1 mouse cellular context compared by ENCODE assay signal in the genomic region with DNA sequence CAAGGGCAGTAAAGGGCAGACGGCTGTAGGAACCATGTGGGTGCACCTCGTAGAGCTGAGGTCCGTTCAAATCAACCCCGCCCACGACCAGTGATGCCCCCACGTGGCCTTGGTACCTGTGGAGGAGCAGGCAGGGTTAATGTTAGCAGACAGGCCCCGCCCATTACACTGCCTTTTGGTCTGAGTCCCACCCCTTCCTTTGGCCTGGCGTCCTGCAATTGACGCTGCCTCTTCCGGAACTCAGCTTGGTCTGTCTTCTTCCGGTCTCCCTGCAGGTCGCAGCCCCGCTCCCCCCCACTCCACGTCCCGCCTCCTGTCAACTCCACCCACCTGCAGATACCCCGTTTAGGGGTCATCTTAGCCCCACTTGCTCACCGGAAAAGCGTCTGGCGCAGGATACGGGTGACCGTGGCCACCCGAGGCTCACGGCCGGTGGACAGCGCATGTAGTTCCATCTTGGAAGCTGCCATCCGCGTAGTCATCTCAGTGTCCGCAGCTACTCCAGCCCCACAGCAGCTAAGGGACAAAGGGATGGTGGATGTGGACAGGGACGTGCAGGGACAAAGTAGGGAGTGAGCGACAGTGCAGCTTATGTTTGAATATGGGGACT.
A peak's percentile ranks its signal among the peaks of the same experiment; 100 is the strongest.
TF ChIP-seq lines count a peak whose summit lies in the region.

No protein-coding gene starts in this region.

TF ChIP-seq in MEL, 35 proteins besides CTCF, POLR2A, EP300 and RAD21:
- TF ChIP-seq CHD2 (IDR thresholded peaks at IDR 0.05; ENCODE audit: low read length): no peak
- TF ChIP-seq SIN3A (IDR thresholded peaks at IDR 0.05; ENCODE audit: low read length): peak; percentile 13; the same call in 1 of the 2 replicates
- no peak for TF ChIP-seq UBTF (IDR thresholded peaks at IDR 0.05; ENCODE audit: borderline replicate concordance, insufficient read depth, low read depth, low read length)
- TF ChIP-seq POLR2AphosphoS5 (IDR thresholded peaks at IDR 0.05; ENCODE audit: borderline replicate concordance, low read depth, low read length): no peak
- TF ChIP-seq ZKSCAN1 (IDR thresholded peaks at IDR 0.05; ENCODE audit: low read depth, low read length): no peak
- no peak for TF ChIP-seq ZC3H11A (IDR thresholded peaks at IDR 0.05; ENCODE audit: low read depth, low read length)
- peak; percentile 92 for TF ChIP-seq ELF1 (IDR thresholded peaks at IDR 0.05; ENCODE audit: low read depth, low read length)
- peak; percentile 46; the same call in 1 of the 2 replicates for TF ChIP-seq ETS1 (IDR thresholded peaks at IDR 0.05; ENCODE audit: low read depth, low read length)
- no peak for TF ChIP-seq CHD1 (IDR thresholded peaks at IDR 0.05; ENCODE audit: low read depth, low read length)
- TF ChIP-seq HCFC1 (IDR thresholded peaks at IDR 0.05; ENCODE audit: low read depth, low read length): peak; percentile 81
- TF ChIP-seq MYC (IDR thresholded peaks at IDR 0.05; ENCODE audit: low read depth, low read length): peak; percentile 97
- peak; percentile 77 for TF ChIP-seq TBP (IDR thresholded peaks at IDR 0.05; ENCODE audit: low read depth, low read length)
- TF ChIP-seq MAX (IDR thresholded peaks at IDR 0.05; ENCODE audit: low read length): peak; percentile 94
- no peak for TF ChIP-seq SMC3 (IDR thresholded peaks at IDR 0.05; ENCODE audit: low read depth, low read length)
- TF ChIP-seq POLR2AphosphoS2 (IDR thresholded peaks at IDR 0.05; ENCODE audit: low read length): 0 out of 2 replicates have a peak, but pooled peaks have one; percentile 18
- peak; percentile 59 for TF ChIP-seq TCF12 (IDR thresholded peaks at IDR 0.05; ENCODE audit: low read depth, low read length)
- peak; percentile 63 for TF ChIP-seq NELFE (IDR thresholded peaks at IDR 0.05; ENCODE audit: low read depth, low read length)
- TF ChIP-seq E2F4 (IDR thresholded peaks at IDR 0.05; ENCODE audit: borderline replicate concordance, low read depth, low read length): no peak
- TF ChIP-seq MAZ (IDR thresholded peaks at IDR 0.05; ENCODE audit: low read depth, low read length): no peak
- TF ChIP-seq MYB (IDR thresholded peaks at IDR 0.05; ENCODE audit: low read depth, low read length): no peak
- no peak for TF ChIP-seq MAFK (IDR thresholded peaks at IDR 0.05; ENCODE audit: borderline replicate concordance, low read depth, low read length)
- TF ChIP-seq MXI1 (IDR thresholded peaks at IDR 0.05; ENCODE audit: low read depth, low read length): peak; percentile 85
- no peak; the same call in 1 of the 2 replicates for TF ChIP-seq ZMIZ1 (IDR thresholded peaks at IDR 0.05; ENCODE audit: low read depth, low read length)
- no peak for TF ChIP-seq GATA1 (IDR thresholded peaks at IDR 0.05; ENCODE audit: low read depth, low read length)
- no peak for TF ChIP-seq RCOR1 (IDR thresholded peaks at IDR 0.05; ENCODE audit: low read depth, low read length)
- no peak for TF ChIP-seq BHLHE40 (IDR thresholded peaks at IDR 0.05; ENCODE audit: borderline replicate concordance, low read depth, low read length)
- peak; percentile 77 for TF ChIP-seq USF1 (IDR thresholded peaks at IDR 0.05; ENCODE audit: low read depth, low read length)
- TF ChIP-seq JUND (IDR thresholded peaks at IDR 0.05; ENCODE audit: low read depth, low read length): no peak
- no peak for TF ChIP-seq TAL1 (IDR thresholded peaks at IDR 0.05; ENCODE audit: low read length)
- no peak for TF ChIP-seq ZNF384 (IDR thresholded peaks at IDR 0.05; ENCODE audit: low read depth, low read length)
TF ChIP-seq in MEL: peak in this region for 12.
